In the genomic region with DNA sequence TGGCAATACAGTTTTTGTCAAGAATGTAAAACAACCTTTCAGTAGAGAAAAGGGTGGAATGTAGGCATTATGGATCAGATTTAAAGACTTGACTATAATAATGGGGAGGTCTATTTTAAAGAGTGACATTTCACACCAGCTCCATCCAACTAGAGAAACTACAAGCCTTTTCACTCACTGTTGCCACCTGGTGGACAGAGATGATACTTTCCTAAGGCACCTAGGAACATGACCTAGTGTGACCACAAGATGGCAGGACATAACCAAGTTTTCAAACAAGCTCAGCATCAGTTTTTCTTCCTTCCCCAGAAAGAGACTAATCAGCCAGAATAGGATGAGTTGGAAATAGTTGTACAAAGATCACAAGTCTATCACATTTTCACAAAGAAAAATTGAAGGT, we compare ENCODE assay signal across 8 mouse cellular contexts.
DNase-seq lines count a peak whose midpoint lies in the region; ATAC-seq lines count a peak whose summit lies in the region.
"Had no signal": no experiment of that assay in that cellular context is flagged by ENCODE, and none has a peak within 500 bp of the region (broad histone marks: within the 10 kb centered on the region; RNA-seq: fewer than 3 reads in every experiment).

No protein-coding gene starts in this region.

- ATAC-seq in cerebellum, adult (ENCODE audit: insufficient number of reproducible peaks, low FRiP score, low TSS enrichment) = peak; percentile 78
- ATAC-seq in forebrain, embryonic 14.5 days = peak; percentile 54
- peak; percentile 95 for ATAC-seq in megakaryocyte progenitor cell, adult 5-6 weeks (replicated peaks; ENCODE audit: poor library complexity)

- no peak overlapping the region for H3K9ac ChIP-seq in forebrain, embryonic 14.5 days (ENCODE audit: low read length)

- H3K36me3 ChIP-seq in forebrain, embryonic 14.5 days (ENCODE audit: control insufficient read depth, insufficient read depth, low read length) = no peaks in the 10 kb centered on the region
- H3K36me3 ChIP-seq in hindbrain, embryonic 10.5 days = no peaks in the 10 kb centered on the region

- no peaks in the 10 kb centered on the region for H3K4me1 ChIP-seq in forebrain, embryonic 14.5 days (ENCODE audit: control insufficient read depth, insufficient read depth, low read length)
- no peaks in the 10 kb centered on the region for H3K4me1 ChIP-seq in hindbrain, embryonic 10.5 days (replicated peaks)

- no peaks in the 10 kb centered on the region for H3K27me3 ChIP-seq in forebrain, embryonic 14.5 days (replicated peaks; ENCODE audit: control insufficient read depth, insufficient read depth, low read length)
- H3K27me3 ChIP-seq in hindbrain, embryonic 10.5 days (ENCODE audit: insufficient read depth, poor library complexity, severe bottlenecking) = no peaks in the 10 kb centered on the region

- no peaks in the 10 kb centered on the region for H3K9me3 ChIP-seq in forebrain, embryonic 14.5 days (replicated peaks; ENCODE audit: control insufficient read depth, low read length)
- no peaks in the 10 kb centered on the region for H3K9me3 ChIP-seq in hindbrain, embryonic 10.5 days

- H3K4me2 ChIP-seq in forebrain, embryonic 14.5 days (ENCODE audit: low read length) = no peak overlapping the region

- peak; percentile 85 for DNase-seq in NIH3T3 (ENCODE audit: low read depth)
- DNase-seq in forebrain, embryonic 14.5 days (ENCODE audit: low spot score) = peak; percentile 91
- DNase-seq in hindbrain, embryonic 10.5 days (ENCODE audit: low spot score) = peak; percentile 80
- DNase-seq in layer of hippocampus, postnatal 25 days (ENCODE audit: extremely low spot score in 1 of 2, low spot score in 1 of 2) = peak; percentile 49 to 86
- DNase-seq in right cerebral cortex, postnatal 14 days = peak; percentile 76

- H3K4me3 ChIP-seq in forebrain, embryonic 14.5 days (ENCODE audit: low read depth, low read length) = no peak overlapping the region
- no peak overlapping the region for H3K4me3 ChIP-seq in hindbrain, embryonic 10.5 days
- H3K4me3 ChIP-seq: myocyte had no signal

- no peak overlapping the region for H3K27ac ChIP-seq in forebrain, embryonic 14.5 days (ENCODE audit: low read depth, low read length)
- no peak overlapping the region for H3K27ac ChIP-seq in hindbrain, embryonic 10.5 days
